Mouse (Mus musculus): ENCODE data around the gene Olfr1497.

DNA sequence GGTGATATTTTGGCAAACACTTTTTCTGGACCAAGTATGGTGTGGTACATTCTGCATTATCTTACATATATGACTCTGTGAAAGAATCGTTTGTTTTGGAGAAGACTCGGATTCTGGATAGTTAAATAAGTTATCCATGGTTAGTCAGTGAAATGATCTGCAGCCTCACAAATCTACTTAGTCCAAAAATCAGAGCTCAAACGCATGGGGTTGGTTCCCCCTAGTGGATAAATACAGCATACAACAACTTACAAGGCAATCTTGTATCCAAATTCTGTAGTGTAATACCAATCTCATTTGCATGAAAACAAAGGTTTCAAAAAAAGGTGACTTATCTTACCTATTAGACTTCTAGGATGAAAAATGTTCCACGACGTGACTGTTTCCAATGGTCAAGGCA lies 20.8 kb upstream of the Olfr1497 start:
- no peak for TF ChIP-seq CTCF (conservative IDR thresholded peaks at IDR 0.05; ENCODE audit: insufficient read depth, insufficient read length, low read depth, low read length)
- TF ChIP-seq POLR2A (IDR thresholded peaks at IDR 0.05; ENCODE audit: low read depth, low read length): no peak

Data from kidney, adult 2 months (tissue).